Mouse (Mus musculus) intestine, embryonic 15.5 days (tissue): Measurements from ENCODE around the gene Cdk15. TPM values are rescaled to one million over a fixed set of nuclear protein-coding genes. Genes with fewer than 3 reads are reported as not detected.

Experiments used
- ATAC-seq: fragments of 200-750 bp; cut with Nextera tagmentation; 2 replicates; pipeline ENCODE4 v1.8.0; 2017; ENCODE audit warnings: moderate TSS enrichment, moderate library complexity
- H3K27ac ChIP-seq: fragments of 300-500 bp; sonication (generic); 2 replicates; pipeline ENCODE4 v1.5.1; 2015; ENCODE audit warnings: mild to moderate bottlenecking, inconsistent platforms
- H3K27me3 ChIP-seq: fragments of 300-500 bp; sonication (generic); replicated peaks from 2 replicates; pipeline ENCODE4 v1.6.1; 2015; ENCODE audit warnings: inconsistent platforms
- H3K36me3 ChIP-seq: fragments of 300-500 bp; sonication (generic); 2 replicates; pipeline ENCODE4 v1.6.1; 2015; ENCODE audit warnings: inconsistent platforms
- H3K4me1 ChIP-seq: fragments of 300-500 bp; sonication (generic); replicated peaks from 2 replicates; pipeline ENCODE4 v1.6.1; 2015; ENCODE audit warnings: inconsistent platforms
- H3K4me2 ChIP-seq: fragments of 300-500 bp; sonication (generic); replicated peaks from 2 replicates; pipeline ENCODE4 v1.6.1; 2015; ENCODE audit warnings: mild to moderate bottlenecking, inconsistent platforms
- H3K4me3 ChIP-seq: fragments of 300-500 bp; sonication (generic); replicated peaks from 2 replicates; pipeline ENCODE4 v1.5.1; 2015; ENCODE audit warnings: inconsistent platforms
- H3K9ac ChIP-seq: fragments of 300-500 bp; sonication (generic); 2 replicates; pipeline ENCODE4 v1.6.1; 2015; ENCODE audit warnings: inconsistent platforms
- H3K9me3 ChIP-seq: fragments of 300-500 bp; sonication (generic); 2 replicates; pipeline ENCODE4 v1.6.1; 2016; ENCODE audit warnings: inconsistent platforms
- whole genome bisulfite sequencing: fragments of 180-500 bp; shearing (Covaris S2); methylation state at CpG from one replicate; pipeline ENCODE4 v1.1.7; 2015; 5-methylcytosine and 5-hydroxymethylcytosine counted together
- polyA plus RNA-seq: library from polyadenylated mRNA; unstranded; fragments of >200 nt; fragmentation: Nextera tagmentation; extraction: Ambion mirVana; gene quantifications from 2 replicates; pipeline ENCODE4 v1.2.1, GENCODE M21; 2015

Gene Cdk15
- 0.20 and 0.63 TPM in 2 replicates for polyA plus RNA-seq

DNA sequence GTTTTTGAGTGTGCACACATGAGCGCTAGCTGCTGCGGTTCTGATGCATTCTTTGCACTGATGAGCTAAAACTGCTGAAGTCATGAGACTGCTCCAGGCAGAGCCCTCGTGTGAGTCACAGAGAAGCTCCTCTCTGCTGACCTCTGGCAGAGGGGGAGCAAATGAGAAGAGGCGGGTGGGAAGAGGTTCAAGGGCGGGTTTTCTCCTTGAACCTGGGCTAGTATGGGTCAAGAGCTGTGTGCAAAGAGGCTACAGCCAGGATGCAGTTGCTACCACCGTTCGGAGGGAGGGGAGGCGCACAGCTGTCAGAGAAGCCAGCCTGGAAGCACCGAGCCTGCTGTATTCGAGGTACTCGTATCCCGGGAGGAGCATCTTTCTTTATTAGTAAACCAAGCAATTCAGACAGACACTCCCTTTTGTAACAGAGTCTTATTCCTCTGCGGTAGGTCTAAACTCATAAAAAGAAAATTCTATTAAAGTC, at the start of gene Cdk15:
Gene Cdk15, plus strand, starts transcription at position 156 of the 481 bp plus-strand sequence.
- Histone ChIP-seq H3K27me3 (no peaks in the 10 kb centered on the region), H3K4me3 (no peak within 1 kb of the TSS), H3K9me3 (no peaks in the 10 kb centered on the region), H3K36me3 (no peaks in the 10 kb centered on the region), H3K4me2 (peak within 1 kb of the TSS; percentile 22), H3K4me1 (no peaks in the 10 kb centered on the region), H3K27ac (no peak within 1 kb of the TSS), H3K9ac (no peak within 1 kb of the TSS)
- WGBS: 16% methylated on average over 13 of the region's 13 CpGs
- ATAC-seq: no peak

DNA sequence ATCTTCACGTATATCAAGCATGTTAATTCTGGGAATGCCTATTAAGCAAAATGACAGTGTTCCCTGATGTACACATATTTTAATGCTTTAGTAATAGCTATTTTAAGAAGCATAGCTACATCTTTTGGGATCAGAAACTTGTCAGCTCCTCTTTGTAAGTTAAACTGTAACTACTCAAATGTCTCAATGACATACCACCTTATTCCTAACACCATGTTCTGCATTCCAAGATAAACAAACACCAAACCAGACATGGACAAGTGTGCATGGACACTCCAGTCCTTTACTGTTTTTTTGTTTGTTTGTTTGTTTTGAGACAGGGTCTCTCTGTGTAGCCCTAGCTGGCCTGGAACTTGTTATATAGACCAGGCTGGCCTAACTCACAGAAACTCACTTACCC, 48.4 kb upstream of the Cdk15 start:
- H3K4me2 ChIP-seq: no peak overlapping the region
- H3K4me1 ChIP-seq: no peaks in the 10 kb centered on the region
- no peak for ATAC-seq
- H3K9me3 ChIP-seq: no peaks in the 10 kb centered on the region
- H3K27me3 ChIP-seq: no peaks in the 10 kb centered on the region
- 90% methylated on average over 1 of the region's 1 CpGs for WGBS
- H3K9ac ChIP-seq: no peak overlapping the region
- H3K4me3 ChIP-seq: no peak overlapping the region
- no peaks in the 10 kb centered on the region for H3K36me3 ChIP-seq
- no peak overlapping the region for H3K27ac ChIP-seq

DNA sequence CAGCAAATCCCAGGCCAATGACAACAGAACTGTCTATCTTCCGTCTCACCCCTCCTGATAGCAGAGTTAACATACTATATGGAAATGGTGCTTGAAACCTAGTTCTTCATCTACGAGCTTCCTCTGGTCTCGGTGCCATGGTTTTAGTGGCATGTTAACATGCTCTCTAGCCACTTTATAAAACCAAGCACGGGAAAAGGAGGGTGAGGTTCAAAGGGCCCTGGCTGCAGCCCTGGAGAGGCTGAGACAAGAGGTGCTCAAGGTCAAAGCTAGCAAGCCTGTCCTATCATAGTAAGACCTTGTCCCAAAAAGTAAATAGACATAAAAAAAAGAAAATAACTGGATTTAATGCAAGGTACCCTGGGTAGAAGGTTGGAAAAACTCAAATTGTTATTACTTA, 45.1 kb upstream of the Cdk15 start:
- H3K9me3 ChIP-seq: no peaks in the 10 kb centered on the region
- WGBS: 63% methylated on average over 4 of the region's 4 CpGs
- peak; percentile 76 for ATAC-seq

DNA sequence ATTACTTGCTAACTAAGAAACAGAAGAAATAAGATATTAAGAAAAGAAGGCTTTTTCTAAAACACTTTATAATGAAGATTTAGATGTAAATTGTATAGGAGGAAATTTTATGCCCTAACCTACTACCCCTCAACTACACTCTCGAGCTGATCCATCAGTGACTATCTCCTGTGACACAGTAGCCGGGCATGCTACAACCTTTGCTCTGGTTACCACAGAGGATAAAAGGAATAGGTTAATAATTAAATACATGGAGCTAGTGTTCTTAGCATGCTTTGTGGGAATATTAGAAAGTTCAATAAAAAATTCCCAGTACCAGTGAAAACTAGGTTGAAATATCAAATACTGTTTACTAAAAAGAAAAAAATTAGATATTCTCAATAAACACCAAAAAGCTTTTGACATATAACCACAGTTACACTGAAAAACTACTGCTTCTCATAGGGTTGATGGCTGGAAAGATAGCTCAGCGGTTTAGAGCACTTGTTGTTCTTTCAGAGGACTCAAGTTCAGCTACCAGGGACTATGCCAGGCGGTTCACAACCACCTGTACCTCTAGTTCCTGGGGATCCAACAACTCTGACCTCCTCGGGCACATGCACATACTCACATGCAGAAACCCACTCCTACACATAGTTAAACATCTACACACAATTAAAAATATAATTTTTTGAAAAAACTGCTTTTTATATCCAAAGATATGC, 44.5 kb upstream of the Cdk15 start:
- no peak overlapping the region for H3K4me2 ChIP-seq
- no peaks in the 10 kb centered on the region for H3K27me3 ChIP-seq
- no peaks in the 10 kb centered on the region for H3K36me3 ChIP-seq
- WGBS: 59% methylated on average over 5 of the region's 5 CpGs
- peak; percentile 97 for ATAC-seq
- no peak overlapping the region for H3K4me3 ChIP-seq
- no peaks in the 10 kb centered on the region for H3K9me3 ChIP-seq
- H3K4me1 ChIP-seq: no peaks in the 10 kb centered on the region
- no peak overlapping the region for H3K9ac ChIP-seq
- H3K27ac ChIP-seq: 0 out of 2 replicates have a peak overlapping the region, but pooled peaks have one; percentile 62

More for the DNA sequence above, 45.1 kb upstream of the Cdk15 start:
- Histone ChIP-seq H3K27me3 (no peaks in the 10 kb centered on the region), H3K4me1 (no peaks in the 10 kb centered on the region), H3K4me3 (no peak overlapping the region), H3K36me3 (no peaks in the 10 kb centered on the region), H3K27ac (no peak overlapping the region; the same call in 1 of the 2 replicates), H3K4me2 (no peak overlapping the region), H3K9ac (no peak overlapping the region)

DNA sequence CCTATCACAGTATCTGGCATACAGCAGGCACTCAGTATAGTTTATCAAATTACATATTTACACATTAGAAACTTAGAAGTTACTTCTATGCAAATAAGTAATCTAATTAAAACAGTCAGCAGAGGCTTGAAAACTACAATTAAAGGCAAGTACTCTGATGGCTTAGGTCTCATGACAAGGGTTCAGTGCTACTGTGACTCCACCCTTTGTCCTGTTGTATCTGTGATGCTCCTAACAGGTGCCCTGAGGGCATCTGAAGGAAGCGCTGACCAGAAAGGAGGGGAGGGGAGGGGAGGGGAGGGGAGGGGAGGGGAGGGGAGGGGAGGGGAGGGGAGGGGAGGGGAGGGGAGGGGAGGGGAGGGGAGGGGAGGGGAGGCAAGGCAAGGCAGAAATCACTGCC, 43.8 kb upstream of the Cdk15 start:
- H3K27me3 ChIP-seq: no peaks in the 10 kb centered on the region
- no CpG with 5 or more reads among the region's 1 CpGs for WGBS
- no peak overlapping the region for H3K27ac ChIP-seq
- ATAC-seq: no peak
- no peak overlapping the region for H3K4me3 ChIP-seq
- no peaks in the 10 kb centered on the region for H3K4me1 ChIP-seq
- no peak overlapping the region for H3K9ac ChIP-seq
- H3K9me3 ChIP-seq: no peaks in the 10 kb centered on the region
- no peak overlapping the region for H3K4me2 ChIP-seq
- 0 out of 2 replicates have a peak, but pooled peaks cover 2% of the 10 kb centered on the region for H3K36me3 ChIP-seq

DNA sequence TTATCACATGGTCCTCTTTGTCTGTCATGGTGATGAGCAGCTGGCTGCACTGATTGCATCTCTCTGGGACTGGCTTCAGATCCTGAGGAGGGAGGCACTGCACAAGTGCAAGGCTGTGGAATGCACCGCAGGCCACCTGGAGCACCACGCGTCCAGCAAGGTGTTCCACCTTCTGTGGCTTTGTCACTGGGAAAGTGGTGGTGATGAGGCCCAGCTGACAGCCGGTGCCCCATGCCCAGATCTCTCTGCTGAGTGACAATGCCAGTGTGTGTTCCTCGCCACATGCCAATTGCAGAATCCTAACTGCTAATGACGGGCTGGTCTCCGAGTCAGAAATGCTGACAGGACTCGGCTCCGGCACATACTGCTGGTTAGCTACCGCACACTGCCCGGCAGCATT, 41.3 kb upstream of the Cdk15 start:
- Histone ChIP-seq H3K27ac (no peak overlapping the region), H3K4me3 (no peak overlapping the region), H3K4me1 (no peaks in the 10 kb centered on the region), H3K9ac (no peak overlapping the region), H3K9me3 (no peaks in the 10 kb centered on the region), H3K4me2 (no peak overlapping the region), H3K27me3 (no peaks in the 10 kb centered on the region), H3K36me3 (0 out of 2 replicates have a peak, but pooled peaks cover 2% of the 10 kb centered on the region)
- ATAC-seq: no peak
- 95% methylated on average over 11 of the region's 11 CpGs for WGBS

DNA sequence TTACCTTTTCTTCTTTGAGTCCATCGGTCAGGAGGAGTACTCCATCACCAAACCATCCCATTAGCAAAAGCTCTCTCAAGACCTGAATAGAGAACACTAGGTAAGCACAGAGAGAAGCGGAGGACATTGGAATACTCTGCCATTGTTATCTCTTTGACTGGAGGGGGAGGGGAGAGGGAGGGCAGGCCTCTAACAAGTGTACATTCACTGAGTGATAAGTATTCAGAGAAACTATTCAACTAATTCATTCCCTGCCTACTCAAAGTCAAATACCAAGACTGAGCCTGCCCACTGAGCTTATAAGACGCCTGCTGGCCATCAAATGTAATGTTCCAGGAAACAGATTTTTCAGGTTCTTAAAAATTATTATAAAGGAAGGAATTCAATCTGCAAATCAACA, 36.3 kb upstream of the Cdk15 start:
- no peak for ATAC-seq
- WGBS: 84% methylated on average over 3 of the region's 3 CpGs
- H3K4me3 ChIP-seq: no peak overlapping the region

DNA sequence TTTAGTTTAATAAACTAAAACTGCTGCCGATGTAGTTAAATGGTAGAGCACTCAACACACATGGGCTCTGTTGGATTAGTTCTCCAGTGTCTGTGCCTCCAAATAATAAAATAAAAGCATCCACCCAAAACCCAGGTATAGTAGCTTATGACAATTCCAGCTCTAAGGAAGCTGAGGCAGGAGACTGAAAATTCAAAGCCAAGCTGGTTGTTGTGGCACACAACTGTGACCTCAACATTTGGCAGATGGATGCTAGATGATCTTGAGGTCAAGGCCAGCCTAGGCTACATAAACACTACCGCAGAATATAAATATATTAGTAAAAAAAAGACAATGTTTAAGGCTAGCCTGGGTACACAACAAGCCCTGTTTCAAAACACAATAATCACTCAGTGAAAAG, 35.1 kb upstream of the Cdk15 start:
- H3K4me3 ChIP-seq: no peak overlapping the region
- WGBS: 85% methylated on average over 2 of the region's 2 CpGs
- H3K36me3 ChIP-seq: 0 out of 2 replicates have a peak, but pooled peaks cover 2% of the 10 kb centered on the region
- no peaks in the 10 kb centered on the region for H3K27me3 ChIP-seq
- ATAC-seq: no peak
- no peak overlapping the region for H3K4me2 ChIP-seq
- H3K4me1 ChIP-seq: no peaks in the 10 kb centered on the region
- no peak overlapping the region for H3K27ac ChIP-seq
- no peaks in the 10 kb centered on the region for H3K9me3 ChIP-seq
- no peak overlapping the region for H3K9ac ChIP-seq

More for the DNA sequence above, 36.3 kb upstream of the Cdk15 start:
- H3K9me3 ChIP-seq: no peaks in the 10 kb centered on the region
- no peak overlapping the region for H3K4me2 ChIP-seq
- H3K4me1 ChIP-seq: no peaks in the 10 kb centered on the region
- H3K9ac ChIP-seq: no peak overlapping the region
- 0 out of 2 replicates have a peak, but pooled peaks cover 2% of the 10 kb centered on the region for H3K36me3 ChIP-seq
- no peaks in the 10 kb centered on the region for H3K27me3 ChIP-seq
- H3K27ac ChIP-seq: no peak overlapping the region

DNA sequence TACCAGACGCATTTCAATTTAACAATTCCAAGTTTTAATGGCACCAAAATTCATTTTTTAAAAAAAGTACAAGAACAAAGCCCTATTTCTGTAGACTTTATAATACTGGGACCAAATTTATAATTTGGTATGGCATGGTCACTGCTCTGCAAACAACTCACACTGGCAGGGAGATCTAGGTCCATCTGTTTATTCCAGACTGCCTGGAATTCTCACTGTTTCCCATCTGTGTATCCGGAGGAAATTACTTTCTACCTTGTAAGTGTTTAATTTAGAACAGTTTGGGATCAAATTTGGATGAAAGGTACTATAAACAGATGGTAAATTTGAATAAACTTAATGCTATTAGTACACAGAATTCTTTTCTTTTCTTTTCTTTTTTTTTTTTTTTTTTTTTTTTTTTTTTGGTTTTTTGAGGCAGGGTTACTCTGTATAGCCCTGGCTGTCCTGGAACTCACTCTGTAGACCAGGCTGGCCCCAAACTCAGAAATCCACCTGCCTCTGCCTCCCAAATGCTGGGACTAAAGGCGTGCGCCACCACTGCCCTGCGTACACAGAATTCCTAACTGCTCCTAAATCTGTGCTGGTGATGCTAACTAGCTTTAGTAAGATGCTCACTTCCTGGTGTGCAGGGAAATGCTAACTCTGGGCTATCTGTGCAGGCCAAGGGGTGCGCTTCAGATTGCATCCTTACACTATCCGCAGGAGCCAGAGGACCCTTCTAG, 34.4 kb upstream of the Cdk15 start:
- no peaks in the 10 kb centered on the region for H3K27me3 ChIP-seq
- no peak for ATAC-seq
- H3K4me1 ChIP-seq: no peaks in the 10 kb centered on the region
- H3K27ac ChIP-seq: no peak overlapping the region
- H3K36me3 ChIP-seq: 0 out of 2 replicates have a peak, but pooled peaks cover 2% of the 10 kb centered on the region
- no peaks in the 10 kb centered on the region for H3K9me3 ChIP-seq
- H3K4me3 ChIP-seq: no peak overlapping the region
- no peak overlapping the region for H3K9ac ChIP-seq
- H3K4me2 ChIP-seq: no peak overlapping the region
- WGBS: 88% methylated on average over 7 of the region's 7 CpGs

DNA sequence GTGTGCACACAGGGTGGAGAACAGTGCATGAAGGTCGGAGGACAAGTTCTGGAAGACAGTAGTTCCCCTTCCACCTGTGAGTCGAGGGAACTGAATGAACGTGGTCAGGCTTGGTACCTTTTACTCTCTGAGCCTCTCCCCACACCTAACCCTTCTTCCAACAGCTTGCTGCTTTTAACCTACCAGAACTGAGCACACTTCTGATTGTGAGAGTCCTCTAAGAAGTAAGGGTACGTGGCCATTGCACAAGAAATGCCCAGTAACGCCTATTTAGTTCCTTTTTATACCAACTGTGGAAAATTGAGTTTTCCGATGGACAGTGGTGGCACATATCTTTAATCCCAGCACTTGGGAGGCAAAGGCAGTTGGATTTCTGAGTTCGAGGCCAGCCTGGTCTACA, 28.2 kb upstream of the Cdk15 start:
- WGBS: 79% methylated on average over 7 of the region's 7 CpGs
- H3K27ac ChIP-seq: no peak overlapping the region
- H3K4me1 ChIP-seq: no peaks in the 10 kb centered on the region
- no peak for ATAC-seq
- no peaks in the 10 kb centered on the region for H3K27me3 ChIP-seq
- H3K9me3 ChIP-seq: no peaks in the 10 kb centered on the region
- H3K4me2 ChIP-seq: no peak overlapping the region
- H3K36me3 ChIP-seq: no peaks in the 10 kb centered on the region
- no peak overlapping the region for H3K9ac ChIP-seq
- H3K4me3 ChIP-seq: no peak overlapping the region

DNA sequence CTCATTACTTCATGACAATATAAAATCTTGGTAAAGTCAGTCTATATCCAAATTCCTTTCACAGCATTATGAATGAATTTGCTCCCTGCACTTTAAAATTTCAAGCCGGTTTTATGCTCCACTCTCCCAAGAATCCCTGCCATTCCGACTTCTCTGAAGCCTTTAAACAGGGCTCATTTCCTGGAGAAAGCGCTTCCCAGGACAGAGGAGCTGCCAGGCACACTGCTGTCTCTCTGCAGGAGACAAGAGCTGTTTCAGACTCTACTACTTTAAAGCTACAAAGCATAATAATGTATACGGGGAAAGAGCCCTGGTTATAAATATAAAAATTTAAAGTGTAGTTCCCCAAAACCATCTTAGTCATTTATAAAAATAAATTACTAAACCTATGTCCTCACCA, 27.5 kb upstream of the Cdk15 start:
- WGBS: 44% methylated on average over 4 of the region's 4 CpGs

DNA sequence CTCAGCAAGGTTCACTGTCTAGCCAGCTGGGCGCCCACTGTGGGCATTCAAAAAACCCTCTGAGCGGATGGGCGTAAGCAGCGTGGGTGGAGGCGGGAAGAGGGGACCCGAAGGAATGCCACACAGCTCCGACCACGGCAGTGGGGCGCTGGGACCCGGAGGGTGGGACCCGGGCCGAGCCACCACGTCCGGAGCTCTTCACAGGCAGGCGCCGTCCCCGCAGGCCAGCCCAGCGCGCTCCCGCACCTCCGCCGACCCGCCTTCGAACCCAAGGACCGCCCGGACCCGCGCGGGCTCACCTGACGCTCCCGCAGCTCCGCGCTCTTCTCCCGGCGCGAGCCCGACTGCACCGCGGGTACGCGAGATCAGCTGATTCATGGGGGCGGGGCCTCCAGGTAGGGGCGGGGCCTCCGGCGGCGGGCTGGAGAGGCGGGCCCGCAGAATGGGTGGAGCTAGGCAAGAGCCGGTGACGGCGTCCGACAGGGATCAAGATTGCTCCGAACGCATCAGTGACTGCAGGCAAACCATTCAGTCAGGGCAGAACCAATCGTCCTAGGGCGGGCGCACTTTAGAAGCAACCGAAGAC, 19.8 kb upstream of the Cdk15 start, which contains the start of gene Als2:
Gene Als2, minus strand, starts transcription at position 376 of the 586 bp plus-strand sequence.
- H3K4me3 ChIP-seq: peak within 1 kb of the TSS; percentile 88
- WGBS: under 1% methylated on average over 58 of the region's 58 CpGs

More for the DNA sequence above, 27.5 kb upstream of the Cdk15 start:
- Histone ChIP-seq H3K27ac (no peak overlapping the region), H3K9me3 (no peaks in the 10 kb centered on the region), H3K4me2 (no peak overlapping the region), H3K4me1 (no peaks in the 10 kb centered on the region), H3K27me3 (no peaks in the 10 kb centered on the region), H3K4me3 (no peak overlapping the region), H3K36me3 (no peaks in the 10 kb centered on the region), H3K9ac (no peak overlapping the region)
- ATAC-seq: no peak

More for the DNA sequence above, 19.8 kb upstream of the Cdk15 start, which contains the start of gene Als2:
- Histone ChIP-seq H3K27ac (peak within 1 kb of the TSS; percentile 60; the same call in 1 of the 2 replicates), H3K9ac (peak within 1 kb of the TSS; percentile 79), H3K27me3 (no peaks in the 10 kb centered on the region), H3K4me1 (no peaks in the 10 kb centered on the region), H3K36me3 (no peaks in the 10 kb centered on the region), H3K9me3 (no peaks in the 10 kb centered on the region), H3K4me2 (peak within 1 kb of the TSS; percentile 82)
- ATAC-seq: peak; percentile 97
